Mouse (Mus musculus): Measurements from ENCODE around the gene Daxx. TPM values are rescaled to one million over a fixed set of nuclear protein-coding genes. Genes with fewer than 3 reads are reported as not detected.

The Daxx gene
- polyA plus RNA-seq, 1 experiment from 2014 or later = 63.5 TPM

Small RNAs within 50 kb of the gene (microRNA-seq; reads per million reads assigned to microRNA genes)
- not detected for gene Gm27740

Other genes starting within 250 kb of the Daxx start
- gene Hnrnpm, start 222.6 kb upstream of the Daxx start, polyA plus RNA-seq (2015; fragmentation: Nextera tagmentation; extraction: Ambion mirVana) = 246 and 265 TPM in 2 replicates
- 71.8 and 72.8 TPM in 2 replicates for gene March2, start 190.7 kb upstream of the Daxx start, polyA plus RNA-seq (2015; fragmentation: Nextera tagmentation; extraction: Ambion mirVana)
- 452 and 485 TPM in 2 replicates for gene Rab11b, start 148.9 kb upstream of the Daxx start, polyA plus RNA-seq (2015; fragmentation: Nextera tagmentation; extraction: Ambion mirVana)
- gene Angptl4, start 127.6 kb upstream of the Daxx start, polyA plus RNA-seq (2015; fragmentation: Nextera tagmentation; extraction: Ambion mirVana) = 12.8 and 14.0 TPM in 2 replicates
- 41.4 and 42.5 TPM in 2 replicates for gene Kank3, start 98.9 kb upstream of the Daxx start, polyA plus RNA-seq (2015; fragmentation: Nextera tagmentation; extraction: Ambion mirVana)
- 612 and 676 TPM in 2 replicates for gene Rps28, start 84.9 kb upstream of the Daxx start, polyA plus RNA-seq (2015; fragmentation: Nextera tagmentation; extraction: Ambion mirVana)
- 417 and 444 TPM in 2 replicates for gene Ndufa7, start 84.8 kb upstream of the Daxx start, polyA plus RNA-seq (2015; fragmentation: Nextera tagmentation; extraction: Ambion mirVana)
- gene Cd320, start 66.3 kb upstream of the Daxx start, polyA plus RNA-seq (2015; fragmentation: Nextera tagmentation; extraction: Ambion mirVana) = 60.7 and 63.5 TPM in 2 replicates
- gene Gm7029, start 35.6 kb upstream of the Daxx start, polyA plus RNA-seq (2015; fragmentation: Nextera tagmentation; extraction: Ambion mirVana) = not detected in 2 replicates
- gene Kifc1, start 18.8 kb upstream of the Daxx start, polyA plus RNA-seq (2015; fragmentation: Nextera tagmentation; extraction: Ambion mirVana) = 3.3 and 4.3 TPM in 2 replicates
- gene Platr17, start 4.3 kb upstream of the Daxx start, polyA plus RNA-seq (2015; fragmentation: Nextera tagmentation; extraction: Ambion mirVana) = 0.32 and 0.80 TPM in 2 replicates
- gene Tapbp, start 6.5 kb downstream of the Daxx start, polyA plus RNA-seq (2015; fragmentation: Nextera tagmentation; extraction: Ambion mirVana) = 18.2 and 18.4 TPM in 2 replicates
- 18.7 and 19.5 TPM in 2 replicates for gene Zbtb22, start 6.5 kb downstream of the Daxx start, polyA plus RNA-seq (2015; fragmentation: Nextera tagmentation; extraction: Ambion mirVana)
- gene Rgl2, start 20.1 kb downstream of the Daxx start, polyA plus RNA-seq (2015; fragmentation: Nextera tagmentation; extraction: Ambion mirVana) = 46.6 and 47.2 TPM in 2 replicates
- 198 and 212 TPM in 2 replicates for gene Pfdn6, start 30.9 kb downstream of the Daxx start, polyA plus RNA-seq (2015; fragmentation: Nextera tagmentation; extraction: Ambion mirVana)
- 31.0 and 33.4 TPM in 2 replicates for gene Wdr46, start 31.2 kb downstream of the Daxx start, polyA plus RNA-seq (2015; fragmentation: Nextera tagmentation; extraction: Ambion mirVana)
- gene B3galt4, start 42.1 kb downstream of the Daxx start, polyA plus RNA-seq (2015; fragmentation: Nextera tagmentation; extraction: Ambion mirVana) = 10.1 and 10.4 TPM in 2 replicates
- gene Vps52, start 46.4 kb downstream of the Daxx start, polyA plus RNA-seq (2015; fragmentation: Nextera tagmentation; extraction: Ambion mirVana) = 75.8 and 79.7 TPM in 2 replicates
- 864 and 971 TPM in 2 replicates for gene Rps18, start 46.6 kb downstream of the Daxx start, polyA plus RNA-seq (2015; fragmentation: Nextera tagmentation; extraction: Ambion mirVana)
- gene H2-K1, start 90.9 kb downstream of the Daxx start, polyA plus RNA-seq (2015; fragmentation: Nextera tagmentation; extraction: Ambion mirVana) = 8.1 and 13.0 TPM in 2 replicates
- 21.9 and 22.9 TPM in 2 replicates for gene Ring1, start 115.3 kb downstream of the Daxx start, polyA plus RNA-seq (2015; fragmentation: Nextera tagmentation; extraction: Ambion mirVana)
- gene H2-Ke6, start 118.6 kb downstream of the Daxx start, polyA plus RNA-seq (2015; fragmentation: Nextera tagmentation; extraction: Ambion mirVana) = 64.4 and 74.3 TPM in 2 replicates
- gene Slc39a7, start 122.3 kb downstream of the Daxx start, polyA plus RNA-seq (2015; fragmentation: Nextera tagmentation; extraction: Ambion mirVana) = 148 and 156 TPM in 2 replicates
- gene Rxrb, start 122.4 kb downstream of the Daxx start, polyA plus RNA-seq (2015; fragmentation: Nextera tagmentation; extraction: Ambion mirVana) = 58.2 and 64.5 TPM in 2 replicates
- gene Col11a2, start 130.0 kb downstream of the Daxx start, polyA plus RNA-seq (2015; fragmentation: Nextera tagmentation; extraction: Ambion mirVana) = 2.0 and 2.1 TPM in 2 replicates
- gene H2-Oa, start 182.9 kb downstream of the Daxx start, polyA plus RNA-seq (2015; fragmentation: Nextera tagmentation; extraction: Ambion mirVana) = 0.15 TPM in 1 of 2 replicates, not detected in the other
- gene H2-DMa, start 210.1 kb downstream of the Daxx start, polyA plus RNA-seq (2015; fragmentation: Nextera tagmentation; extraction: Ambion mirVana) = 12.9 and 13.0 TPM in 2 replicates
- 132 and 133 TPM in 2 replicates for gene Brd2, start 213.2 kb downstream of the Daxx start, polyA plus RNA-seq (2015; fragmentation: Nextera tagmentation; extraction: Ambion mirVana)
- 1.0 and 1.4 TPM in 2 replicates for gene H2-DMb2, start 233.9 kb downstream of the Daxx start, polyA plus RNA-seq (2015; fragmentation: Nextera tagmentation; extraction: Ambion mirVana)
- 0.88 and 0.91 TPM in 2 replicates for gene H2-DMb1, start 243.7 kb downstream of the Daxx start, polyA plus RNA-seq (2015; fragmentation: Nextera tagmentation; extraction: Ambion mirVana)